Mouse (Mus musculus) intestine, embryonic 15.5 days (tissue): ENCODE measurements around the gene Ifna1. TPM values are rescaled to one million over a fixed set of nuclear protein-coding genes. Genes with fewer than 3 reads are reported as not detected.
"Not testable (repeated sequence)": the region's sequence is repeated elsewhere in the genome, so short reads cannot be mapped to it uniquely, and the experiment has no call there.

ENCODE experiments used
- ATAC-seq: fragments of 200-750 bp; cut with Nextera tagmentation; 2 replicates; pipeline ENCODE4 v1.8.0; 2017; ENCODE audit warnings: moderate TSS enrichment, moderate library complexity
- H3K27ac ChIP-seq: fragments of 300-500 bp; sonication (generic); 2 replicates; pipeline ENCODE4 v1.5.1; 2015; ENCODE audit warnings: mild to moderate bottlenecking, inconsistent platforms
- H3K27me3 ChIP-seq: fragments of 300-500 bp; sonication (generic); replicated peaks from 2 replicates; pipeline ENCODE4 v1.6.1; 2015; ENCODE audit warnings: inconsistent platforms
- H3K36me3 ChIP-seq: fragments of 300-500 bp; sonication (generic); 2 replicates; pipeline ENCODE4 v1.6.1; 2015; ENCODE audit warnings: inconsistent platforms
- H3K4me1 ChIP-seq: fragments of 300-500 bp; sonication (generic); replicated peaks from 2 replicates; pipeline ENCODE4 v1.6.1; 2015; ENCODE audit warnings: inconsistent platforms
- H3K4me2 ChIP-seq: fragments of 300-500 bp; sonication (generic); replicated peaks from 2 replicates; pipeline ENCODE4 v1.6.1; 2015; ENCODE audit warnings: mild to moderate bottlenecking, inconsistent platforms
- H3K4me3 ChIP-seq: fragments of 300-500 bp; sonication (generic); replicated peaks from 2 replicates; pipeline ENCODE4 v1.5.1; 2015; ENCODE audit warnings: inconsistent platforms
- H3K9ac ChIP-seq: fragments of 300-500 bp; sonication (generic); 2 replicates; pipeline ENCODE4 v1.6.1; 2015; ENCODE audit warnings: inconsistent platforms
- H3K9me3 ChIP-seq: fragments of 300-500 bp; sonication (generic); 2 replicates; pipeline ENCODE4 v1.6.1; 2016; ENCODE audit warnings: inconsistent platforms
- WGBS: fragments of 180-500 bp; shearing (Covaris S2); methylation state at CpG from one replicate; pipeline ENCODE4 v1.1.7; 2015; 5-methylcytosine and 5-hydroxymethylcytosine counted together
- polyA plus RNA-seq: library from polyadenylated mRNA; unstranded; fragments of >200 nt; fragmentation: Nextera tagmentation; extraction: Ambion mirVana; gene quantifications from 2 replicates; pipeline ENCODE4 v1.2.1, GENCODE M21; 2015

Ifna1 gene
- polyA plus RNA-seq = not detected in 2 replicates

GRCm38 (mm10) chr4:88849698-88850097 lies at the start of gene Ifna1:
Ifna1 (plus strand) TSS chr4:88850087.
- no peaks in the 10 kb centered on the region for H3K27me3 ChIP-seq
- ATAC-seq = no peak
- H3K9ac ChIP-seq = no peak within 1 kb of the TSS
- no peaks in the 10 kb centered on the region for H3K36me3 ChIP-seq
- no peak within 1 kb of the TSS for H3K4me2 ChIP-seq
- 90% methylated on average over 1 of the region's 1 CpGs for WGBS
- no peak within 1 kb of the TSS for H3K27ac ChIP-seq
- no peaks in the 10 kb centered on the region for H3K4me1 ChIP-seq
- no peak within 1 kb of the TSS for H3K4me3 ChIP-seq
- H3K9me3 ChIP-seq = no peaks in the 10 kb centered on the region

- WGBS = no CpG with 5 or more reads among the region's 29 CpGs
- ATAC-seq = not testable (repeated sequence)
Measured at GRCm38 (mm10) chr4:88802954-88803353, 46.9 kb upstream of the Ifna1 start, which contains the start of gene Gm13287. Gm13287 (plus strand) TSS chr4:88803254.

GRCm38 (mm10) chr4:88805231-88805630 lies 44.7 kb upstream of the Ifna1 start, which contains the start of gene Gm13288:
Gm13288 (plus strand) TSS chr4:88805531.
- H3K4me2 ChIP-seq = 0 out of 2 replicates have a peak within 1 kb of the TSS, but pooled peaks have one; percentile 41
- H3K27ac ChIP-seq, ATAC-seq, H3K27me3 ChIP-seq, H3K4me3 ChIP-seq, H3K36me3 ChIP-seq, H3K9me3 ChIP-seq, H3K4me1 ChIP-seq, H3K9ac ChIP-seq: not testable (repeated sequence)
- WGBS = no CpG with 5 or more reads among the region's 8 CpGs

More at GRCm38 (mm10) chr4:88802954-88803353, 46.9 kb upstream of the Ifna1 start, which contains the start of gene Gm13287:
- not testable (repeated sequence) for H3K9ac ChIP-seq, H3K36me3 ChIP-seq, H3K4me1 ChIP-seq, H3K4me3 ChIP-seq, H3K27me3 ChIP-seq, H3K9me3 ChIP-seq, H3K27ac ChIP-seq
- H3K4me2 ChIP-seq = peak within 1 kb of the TSS; percentile 28; the same call in 1 of the 2 replicates

GRCm38 (mm10) chr4:88805761-88806160 lies 44.1 kb upstream of the Ifna1 start:
- 0 out of 2 replicates have a peak overlapping the region, but pooled peaks have one; percentile 41 for H3K4me2 ChIP-seq
- not testable (repeated sequence) for ATAC-seq, H3K27me3 ChIP-seq, H3K9me3 ChIP-seq, H3K27ac ChIP-seq, H3K36me3 ChIP-seq, H3K9ac ChIP-seq, H3K4me3 ChIP-seq, H3K4me1 ChIP-seq
- no CpG with 5 or more reads among the region's 34 CpGs for WGBS

GRCm38 (mm10) chr4:88815928-88816327 lies 34.0 kb upstream of the Ifna1 start, which contains the start of gene Ifna7:
Ifna7 (plus strand) TSS chr4:88816228.
- Histone ChIP-seq H3K36me3 (no peaks in the 10 kb centered on the region), H3K4me1 (no peaks in the 10 kb centered on the region), H3K4me3 (no peak within 1 kb of the TSS), H3K27me3 (no peaks in the 10 kb centered on the region), H3K27ac (no peak within 1 kb of the TSS), H3K4me2 (no peak within 1 kb of the TSS), H3K9me3 (no peaks in the 10 kb centered on the region), H3K9ac (no peak within 1 kb of the TSS)
- ATAC-seq = no peak
- 48% methylated on average over 3 of the region's 3 CpGs for WGBS

- Histone ChIP-seq H3K9ac (no peak within 1 kb of the TSS), H3K9me3 (no peaks in the 10 kb centered on the region), H3K36me3 (no peaks in the 10 kb centered on the region), H3K4me1 (no peaks in the 10 kb centered on the region), H3K4me3 (no peak within 1 kb of the TSS), H3K27me3 (no peaks in the 10 kb centered on the region), H3K4me2 (no peak within 1 kb of the TSS), H3K27ac (no peak within 1 kb of the TSS)
- WGBS = 97% methylated on average over 1 of the region's 1 CpGs
- no peak for ATAC-seq
Measured at GRCm38 (mm10) chr4:88819659-88820058, 30.2 kb upstream of the Ifna1 start, which contains the start of gene Ifna11. Ifna11 (plus strand) TSS chr4:88819959.

- Histone ChIP-seq H3K36me3 (no peaks in the 10 kb centered on the region), H3K9me3 (no peaks in the 10 kb centered on the region), H3K27me3 (no peaks in the 10 kb centered on the region), H3K4me3 (no peak overlapping the region), H3K4me1 (no peaks in the 10 kb centered on the region), H3K4me2 (no peak overlapping the region), H3K27ac (no peak overlapping the region), H3K9ac (no peak overlapping the region)
- ATAC-seq = no peak
- 23% methylated on average over 4 of the region's 4 CpGs for WGBS
Measured at GRCm38 (mm10) chr4:88822995-88823394, 26.9 kb upstream of the Ifna1 start.

GRCm38 (mm10) chr4:88827116-88827515 lies 22.8 kb upstream of the Ifna1 start, which contains the start of gene Ifna6:
Ifna6 (plus strand) TSS chr4:88827416.
- H3K9ac ChIP-seq, H3K4me1 ChIP-seq, H3K4me3 ChIP-seq, H3K36me3 ChIP-seq, H3K27me3 ChIP-seq, H3K9me3 ChIP-seq, ATAC-seq, H3K27ac ChIP-seq, H3K4me2 ChIP-seq: not testable (repeated sequence)

GRCm38 (mm10) chr4:88830523-88830922 lies 19.4 kb upstream of the Ifna1 start:
- no peaks in the 10 kb centered on the region for H3K36me3 ChIP-seq
- H3K27me3 ChIP-seq = no peaks in the 10 kb centered on the region
- no peak overlapping the region for H3K27ac ChIP-seq
- 28% methylated on average over 4 of the region's 4 CpGs for WGBS
- no peak for ATAC-seq
- no peak overlapping the region for H3K9ac ChIP-seq
- H3K4me2 ChIP-seq = no peak overlapping the region
- no peaks in the 10 kb centered on the region for H3K4me1 ChIP-seq
- H3K4me3 ChIP-seq = no peak overlapping the region
- H3K9me3 ChIP-seq = no peaks in the 10 kb centered on the region

GRCm38 (mm10) chr4:88835225-88835624 lies 14.7 kb upstream of the Ifna1 start, which contains the start of gene Ifna5:
Ifna5 (plus strand) TSS chr4:88835525.
- H3K4me1 ChIP-seq, ATAC-seq, H3K4me2 ChIP-seq, H3K4me3 ChIP-seq, H3K36me3 ChIP-seq, H3K9me3 ChIP-seq, H3K27ac ChIP-seq, H3K9ac ChIP-seq, H3K27me3 ChIP-seq: not testable (repeated sequence)
- WGBS = 61% methylated on average over 1 of the region's 1 CpGs

- WGBS = 40% methylated on average over 3 of the region's 3 CpGs
Measured at GRCm38 (mm10) chr4:88838828-88839227, 11.1 kb upstream of the Ifna1 start.

GRCm38 (mm10) chr4:88840058-88840457 lies 9.8 kb upstream of the Ifna1 start:
- ATAC-seq = no peak
- Histone ChIP-seq H3K36me3 (no peaks in the 10 kb centered on the region), H3K4me3 (no peak overlapping the region), H3K9me3 (no peaks in the 10 kb centered on the region), H3K4me1 (no peaks in the 10 kb centered on the region), H3K9ac (no peak overlapping the region), H3K27me3 (no peaks in the 10 kb centered on the region), H3K27ac (no peak overlapping the region), H3K4me2 (no peak overlapping the region)
- 74% methylated on average over 3 of the region's 3 CpGs for WGBS

More at GRCm38 (mm10) chr4:88838828-88839227, 11.1 kb upstream of the Ifna1 start:
- no peaks in the 10 kb centered on the region for H3K36me3 ChIP-seq
- H3K4me1 ChIP-seq = no peaks in the 10 kb centered on the region
- H3K27me3 ChIP-seq = no peaks in the 10 kb centered on the region
- no peak overlapping the region for H3K4me2 ChIP-seq
- H3K9ac ChIP-seq = no peak overlapping the region
- ATAC-seq = no peak
- no peak overlapping the region for H3K4me3 ChIP-seq
- H3K9me3 ChIP-seq = no peaks in the 10 kb centered on the region
- no peak overlapping the region for H3K27ac ChIP-seq

GRCm38 (mm10) chr4:88841438-88841911 lies 8.4 kb upstream of the Ifna1 start, which contains the start of gene Ifna4:
Ifna4 (plus strand) TSS chr4:88841861.
- Histone ChIP-seq H3K4me1 (no peaks in the 10 kb centered on the region), H3K9me3 (no peaks in the 10 kb centered on the region), H3K36me3 (no peaks in the 10 kb centered on the region), H3K27me3 (no peaks in the 10 kb centered on the region), H3K4me2 (no peak within 1 kb of the TSS), H3K9ac (no peak within 1 kb of the TSS), H3K27ac (no peak within 1 kb of the TSS), H3K4me3 (no peak within 1 kb of the TSS)
- 59% methylated on average over 2 of the region's 2 CpGs for WGBS
- no peak for ATAC-seq
